Mouse (Mus musculus) hindbrain, embryonic 15.5 days (tissue): ENCODE results near the gene Nup62. TPM values are rescaled to one million over a fixed set of nuclear protein-coding genes. Genes with fewer than 3 reads are reported as not detected.
A peak's percentile ranks its signal among the peaks of the same experiment; 100 is the strongest.

ENCODE experiments used
- ATAC-seq: fragments of 200-750 bp; cut with Nextera tagmentation; 2 replicates; pipeline ENCODE4 v1.8.0; 2017; ENCODE audit warnings: low read depth, moderate number of reproducible peaks, moderate TSS enrichment; ENCODE audit not compliant: low FRiP score
- H3K27ac ChIP-seq: fragments of 300-500 bp; sonication (generic); replicated peaks from 2 replicates; pipeline ENCODE4 v1.5.1; 2015; ENCODE audit warnings: mild to moderate bottlenecking, inconsistent platforms
- H3K27me3 ChIP-seq: fragments of 300-500 bp; sonication (generic); 2 replicates; pipeline ENCODE4 v1.6.1; 2015; ENCODE audit warnings: control low read depth, inconsistent platforms
- H3K36me3 ChIP-seq: fragments of 300-500 bp; sonication (generic); 2 replicates; pipeline ENCODE4 v1.6.1; 2015; ENCODE audit warnings: control low read depth, inconsistent platforms
- H3K4me1 ChIP-seq: fragments of 300-500 bp; sonication (generic); replicated peaks from 2 replicates; pipeline ENCODE4 v1.6.1; 2015; ENCODE audit warnings: control low read depth, inconsistent platforms
- H3K4me2 ChIP-seq: fragments of 300-500 bp; sonication (generic); 2 replicates; pipeline ENCODE4 v1.6.1; 2015; ENCODE audit warnings: moderate library complexity, mild to moderate bottlenecking, inconsistent platforms
- H3K4me3 ChIP-seq: fragments of 300-500 bp; sonication (generic); 2 replicates; pipeline ENCODE4 v1.5.1; 2015; ENCODE audit warnings: mild to moderate bottlenecking, inconsistent platforms
- H3K9ac ChIP-seq: fragments of 300-500 bp; sonication (generic); 2 replicates; pipeline ENCODE4 v1.6.1; 2015; ENCODE audit warnings: inconsistent platforms
- H3K9me3 ChIP-seq: fragments of 300-500 bp; sonication (generic); 2 replicates; pipeline ENCODE4 v1.6.1; 2016; ENCODE audit warnings: control low read depth, inconsistent platforms
- WGBS: fragments of 180-500 bp; shearing (Covaris S2); methylation state at CpG from one replicate; pipeline ENCODE4 v1.1.7; 2015; 5-methylcytosine and 5-hydroxymethylcytosine counted together
- polyA plus RNA-seq: library from polyadenylated mRNA; unstranded; fragments of >200 nt; fragmentation: Nextera tagmentation; extraction: Ambion mirVana; gene quantifications from 2 replicates; pipeline ENCODE4 v1.2.1, GENCODE M21; 2015

The Nup62 gene
- polyA plus RNA-seq, 1 experiment from 2014 or later = 49.5 TPM

- H3K4me2 ChIP-seq = no peak overlapping the region
- H3K27ac ChIP-seq = no peak overlapping the region
- H3K4me3 ChIP-seq = no peak overlapping the region
- no peak for ATAC-seq
- H3K4me1 ChIP-seq = peaks cover 52% of the 10 kb centered on the region
- H3K9ac ChIP-seq = no peak overlapping the region
- 87% methylated on average over 7 of the region's 7 CpGs for WGBS
- no peaks in the 10 kb centered on the region for H3K9me3 ChIP-seq
- H3K36me3 ChIP-seq = no peaks in the 10 kb centered on the region
- H3K27me3 ChIP-seq = no peaks in the 10 kb centered on the region
Observed at GRCm38 (mm10) chr7:44821666-44822448, 6.0 kb downstream of the Nup62 start.

GRCm38 (mm10) chr7:44823409-44823808 is 7.5 kb downstream of the Nup62 start:
- H3K27me3 ChIP-seq = no peaks in the 10 kb centered on the region
- H3K9ac ChIP-seq = no peak overlapping the region
- ATAC-seq = no peak
- H3K4me3 ChIP-seq = no peak overlapping the region
- H3K27ac ChIP-seq = no peak overlapping the region
- WGBS = 39% methylated on average over 7 of the region's 7 CpGs
- H3K4me1 ChIP-seq = peaks cover 37% of the 10 kb centered on the region
- H3K36me3 ChIP-seq = no peaks in the 10 kb centered on the region
- H3K4me2 ChIP-seq = no peak overlapping the region
- no peaks in the 10 kb centered on the region for H3K9me3 ChIP-seq

- no peak overlapping the region for H3K9ac ChIP-seq
- H3K27me3 ChIP-seq = no peaks in the 10 kb centered on the region
- WGBS = 22% methylated on average over 3 of the region's 3 CpGs
- ATAC-seq = peak; percentile 68
- H3K36me3 ChIP-seq = peaks cover 12% of the 10 kb centered on the region
- no peak overlapping the region for H3K4me3 ChIP-seq
- no peaks in the 10 kb centered on the region for H3K9me3 ChIP-seq
- H3K27ac ChIP-seq = no peak overlapping the region
- peaks cover 23% of the 10 kb centered on the region for H3K4me1 ChIP-seq
- no peak overlapping the region for H3K4me2 ChIP-seq
Observed at GRCm38 (mm10) chr7:44824872-44825271, 9.0 kb downstream of the Nup62 start.

- no peak overlapping the region for H3K4me2 ChIP-seq
- no peak for ATAC-seq
- H3K4me1 ChIP-seq = peaks cover 14% of the 10 kb centered on the region; the same call in 1 of the 2 replicates
- H3K27me3 ChIP-seq = no peaks in the 10 kb centered on the region
- no peak overlapping the region for H3K27ac ChIP-seq
- no peak overlapping the region for H3K4me3 ChIP-seq
- 94% methylated on average over 3 of the region's 3 CpGs for whole genome bisulfite sequencing
- H3K36me3 ChIP-seq = peaks cover 30% of the 10 kb centered on the region
- H3K9me3 ChIP-seq = no peaks in the 10 kb centered on the region
- H3K9ac ChIP-seq = no peak overlapping the region
Observed at GRCm38 (mm10) chr7:44826771-44827170, 10.9 kb downstream of the Nup62 start.

GRCm38 (mm10) chr7:44828706-44829105 is 12.8 kb downstream of the Nup62 start:
- ATAC-seq = no peak
- 88% methylated on average over 5 of the region's 5 CpGs for WGBS

GRCm38 (mm10) chr7:44832763-44833162 is 16.9 kb downstream of the Nup62 start:
- no peak overlapping the region for H3K4me2 ChIP-seq
- no peaks in the 10 kb centered on the region for H3K27me3 ChIP-seq
- no peak overlapping the region for H3K27ac ChIP-seq
- H3K9me3 ChIP-seq = no peaks in the 10 kb centered on the region
- WGBS = 81% methylated on average over 4 of the region's 4 CpGs
- H3K4me3 ChIP-seq = no peak overlapping the region
- no peak overlapping the region for H3K9ac ChIP-seq
- H3K36me3 ChIP-seq = peaks cover 34% of the 10 kb centered on the region
- H3K4me1 ChIP-seq = no peaks in the 10 kb centered on the region
- ATAC-seq = no peak

More at GRCm38 (mm10) chr7:44828706-44829105, 12.8 kb downstream of the Nup62 start:
- H3K4me1 ChIP-seq = peaks cover 7% of the 10 kb centered on the region; the same call in 1 of the 2 replicates
- no peak overlapping the region for H3K4me3 ChIP-seq
- no peaks in the 10 kb centered on the region for H3K27me3 ChIP-seq
- H3K27ac ChIP-seq = no peak overlapping the region
- no peak overlapping the region for H3K9ac ChIP-seq
- no peaks in the 10 kb centered on the region for H3K9me3 ChIP-seq
- H3K36me3 ChIP-seq = peaks cover 34% of the 10 kb centered on the region
- no peak overlapping the region for H3K4me2 ChIP-seq

GRCm38 (mm10) chr7:44835373-44836015 is 19.6 kb downstream of the Nup62 start:
- ATAC-seq = no peak
- H3K36me3 ChIP-seq = peaks cover 16% of the 10 kb centered on the region
- peaks cover 14% of the 10 kb centered on the region for H3K4me1 ChIP-seq
- H3K9me3 ChIP-seq = no peaks in the 10 kb centered on the region
- H3K27me3 ChIP-seq = peaks cover 10% of the 10 kb centered on the region
- H3K4me2 ChIP-seq = no peak overlapping the region
- no peak overlapping the region for H3K27ac ChIP-seq
- H3K9ac ChIP-seq = no peak overlapping the region
- H3K4me3 ChIP-seq = no peak overlapping the region
- WGBS = 93% methylated on average over 1 of the region's 1 CpGs

- no peak overlapping the region for H3K9ac ChIP-seq
- no peaks in the 10 kb centered on the region for H3K9me3 ChIP-seq
- H3K4me1 ChIP-seq = peaks cover 15% of the 10 kb centered on the region
- WGBS = 53% methylated on average over 3 of the region's 3 CpGs
- H3K27me3 ChIP-seq = peaks cover 14% of the 10 kb centered on the region
- no peak for ATAC-seq
- H3K27ac ChIP-seq = no peak overlapping the region
- peaks cover 17% of the 10 kb centered on the region for H3K36me3 ChIP-seq
- no peak overlapping the region for H3K4me2 ChIP-seq
- no peak overlapping the region for H3K4me3 ChIP-seq
Observed at GRCm38 (mm10) chr7:44836016-44836404, 20.1 kb downstream of the Nup62 start.

- WGBS = 87% methylated on average over 9 of the region's 9 CpGs
- no peaks in the 10 kb centered on the region for H3K9me3 ChIP-seq
- H3K27ac ChIP-seq = no peak overlapping the region
- H3K27me3 ChIP-seq = peaks cover 18% of the 10 kb centered on the region
- no peak overlapping the region for H3K4me2 ChIP-seq
- ATAC-seq = no peak
- peaks cover 15% of the 10 kb centered on the region for H3K4me1 ChIP-seq
- peaks cover 11% of the 10 kb centered on the region for H3K36me3 ChIP-seq
- no peak overlapping the region for H3K9ac ChIP-seq
- H3K4me3 ChIP-seq = no peak overlapping the region
Observed at GRCm38 (mm10) chr7:44836423-44837053, 20.6 kb downstream of the Nup62 start.

GRCm38 (mm10) chr7:44838073-44838472 is 22.2 kb downstream of the Nup62 start:
- Histone ChIP-seq H3K9me3 (no peaks in the 10 kb centered on the region), H3K36me3 (peaks cover 19% of the 10 kb centered on the region), H3K27me3 (peaks cover 28% of the 10 kb centered on the region), H3K4me3 (no peak overlapping the region), H3K4me1 (peaks cover 15% of the 10 kb centered on the region), H3K9ac (no peak overlapping the region), H3K27ac (no peak overlapping the region), H3K4me2 (no peak overlapping the region)
- no peak for ATAC-seq
- whole genome bisulfite sequencing = 82% methylated on average over 6 of the region's 6 CpGs

- WGBS = 30% methylated on average over 11 of the region's 11 CpGs
- H3K4me1 ChIP-seq = peaks cover 15% of the 10 kb centered on the region
- H3K9me3 ChIP-seq = no peaks in the 10 kb centered on the region
- peaks cover 28% of the 10 kb centered on the region for H3K27me3 ChIP-seq
- no peak overlapping the region for H3K27ac ChIP-seq
- H3K4me3 ChIP-seq = peak overlapping the region; percentile 19
- peaks cover 26% of the 10 kb centered on the region for H3K36me3 ChIP-seq
- no peak for ATAC-seq
- peak overlapping the region; percentile 21; the same call in 1 of the 2 replicates for H3K9ac ChIP-seq
- H3K4me2 ChIP-seq = peak overlapping the region; percentile 56
Observed at GRCm38 (mm10) chr7:44839171-44839490, 23.2 kb downstream of the Nup62 start.
